Mouse (Mus musculus) midbrain, postnatal 0 days (tissue): ENCODE measurements around the gene Map1b. TPM values are rescaled to one million over a fixed set of nuclear protein-coding genes. Genes with fewer than 3 reads are reported as not detected.

ENCODE experiments used
- ATAC-seq: fragments of 200-750 bp; cut with Nextera tagmentation; 2 replicates; pipeline ENCODE4 v1.8.0; 2017; ENCODE audit warnings: moderate number of reproducible peaks, mild to moderate bottlenecking, moderate TSS enrichment, moderate library complexity; ENCODE audit not compliant: low FRiP score
- DNase-seq: peaks from one replicate; pipeline ENCODE4 v3.0.0-alpha.2; 2015; ENCODE audit warnings: low spot score
- H3K27ac ChIP-seq: fragments of 300-500 bp; sonication (generic); 2 replicates; pipeline ENCODE4 v1.5.1; 2014; ENCODE audit warnings: low read depth, mild to moderate bottlenecking, low read length, mixed read lengths
- H3K27me3 ChIP-seq: fragments of 300-500 bp; sonication (generic); 2 replicates; pipeline ENCODE4 v1.6.1; 2014; ENCODE audit warnings: low read length, control low read depth, mixed read lengths; ENCODE audit not compliant: insufficient read depth
- H3K36me3 ChIP-seq: fragments of 300-500 bp; sonication (generic); 2 replicates; pipeline ENCODE4 v1.6.1; 2014; ENCODE audit warnings: low read length, control low read depth, mixed read lengths; ENCODE audit not compliant: insufficient read depth
- H3K4me1 ChIP-seq: fragments of 300-500 bp; sonication (generic); 2 replicates; pipeline ENCODE4 v1.6.1; 2014; ENCODE audit warnings: mild to moderate bottlenecking, control low read depth, antibody characterized with exemption, low read length, mixed read lengths; ENCODE audit not compliant: insufficient read depth
- H3K4me2 ChIP-seq: fragments of 300-500 bp; sonication (generic); 2 replicates; pipeline ENCODE4 v1.6.1; 2014; ENCODE audit warnings: low read depth, mild to moderate bottlenecking, low read length, mixed read lengths; ENCODE audit not compliant: poor library complexity, severe bottlenecking
- H3K4me3 ChIP-seq: fragments of 300-500 bp; sonication (generic); 2 replicates; pipeline ENCODE4 v1.5.1; 2014; ENCODE audit warnings: low read depth, mild to moderate bottlenecking, low read length, moderate library complexity
- H3K9ac ChIP-seq: fragments of 300-500 bp; sonication (generic); replicated peaks from 2 replicates; pipeline ENCODE4 v1.6.1; 2014; ENCODE audit warnings: mild to moderate bottlenecking, low read length, moderate library complexity, mixed read lengths; ENCODE audit not compliant: poor library complexity, severe bottlenecking
- H3K9me3 ChIP-seq: fragments of 300-500 bp; sonication (generic); 2 replicates; pipeline ENCODE4 v1.6.1; 2016; ENCODE audit warnings: low read length, control low read depth
- CTCF ChIP-seq: IDR thresholded peaks from 2 replicates; pipeline ENCODE4 v1.5.1; 2016; ENCODE audit warnings: antibody characterized with exemption, mild to moderate bottlenecking
- WGBS: fragments of 180-500 bp; shearing (Covaris S2); extraction: QIAGEN DNeasy Blood & Tissue Kit; methylation state at CpG from one replicate; pipeline ENCODE4 v1.1.7; 2014; 5-methylcytosine and 5-hydroxymethylcytosine counted together
- polyA plus RNA-seq: library from polyadenylated mRNA; unstranded; fragments of >200 nt; fragmentation: Nextera tagmentation; extraction: Ambion mirVana; gene quantifications from 2 replicates; pipeline ENCODE4 v1.2.1, GENCODE M21; 2015
- total RNA-seq: library from RNA; depleted of rRNA; stranded (reverse); fragments of >200 nt; gene quantifications from 2 replicates; pipeline ENCODE4 v1.2.3, GENCODE M21; 2014

Map1b gene
- total and polyA plus RNA-seq, 2 experiments from 2014 or later = 913 to 2,125 TPM

- H3K9me3 ChIP-seq = no peaks in the 10 kb centered on the region
- no peak for TF ChIP-seq CTCF
- H3K4me1 ChIP-seq = peaks cover 7% of the 10 kb centered on the region; the same call in 1 of the 2 replicates
- no peak overlapping the region for H3K9ac ChIP-seq
- H3K4me3 ChIP-seq = no peak overlapping the region
- H3K27ac ChIP-seq = no peak overlapping the region
- ATAC-seq = no peak
- no peak overlapping the region for H3K4me2 ChIP-seq
- H3K27me3 ChIP-seq = no peaks in the 10 kb centered on the region
- H3K36me3 ChIP-seq = peaks cover 6% of the 10 kb centered on the region; the same call in 1 of the 2 replicates
- no peak for DNase-seq
Measured at GRCm38 (mm10) chr13:99483433-99483832, 32.9 kb downstream of the Map1b start.

- H3K9me3 ChIP-seq = no peaks in the 10 kb centered on the region
- ATAC-seq = peak; percentile 74
- H3K27me3 ChIP-seq = no peaks in the 10 kb centered on the region
- DNase-seq = peak; percentile 71
- no peak overlapping the region; the same call in 1 of the 2 replicates for H3K4me2 ChIP-seq
- peaks cover 3% of the 10 kb centered on the region; the same call in 1 of the 2 replicates for H3K36me3 ChIP-seq
- peak overlapping the region; percentile 51; the same call in 1 of the 2 replicates for H3K27ac ChIP-seq
- H3K4me1 ChIP-seq = peaks cover 16% of the 10 kb centered on the region
- 2% methylated on average over 6 of the region's 6 CpGs for WGBS
- no peak overlapping the region for H3K9ac ChIP-seq
- H3K4me3 ChIP-seq = no peak overlapping the region
- TF ChIP-seq CTCF = no peak
Measured at GRCm38 (mm10) chr13:99475488-99475887, 40.9 kb downstream of the Map1b start.

DNA sequence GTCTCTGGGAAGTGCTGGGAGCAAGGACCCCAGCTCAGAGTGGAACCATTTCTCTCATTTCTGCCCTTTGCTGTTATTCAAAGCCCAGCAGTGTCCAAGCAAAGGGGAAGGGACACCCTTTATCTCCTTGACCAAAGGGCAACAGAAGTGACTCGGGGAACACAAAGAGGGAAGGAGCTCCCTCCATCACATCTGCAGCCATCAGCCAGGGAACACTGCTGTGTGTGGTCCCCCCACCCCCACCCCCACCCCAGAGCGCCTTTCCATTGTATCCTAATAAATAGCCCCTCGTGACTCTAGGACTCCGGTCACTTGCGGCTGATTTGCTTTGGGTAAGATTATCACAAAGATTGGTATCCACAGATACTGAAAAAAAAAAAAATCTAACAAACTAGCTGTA, 41.3 kb downstream of the Map1b start:
- Histone ChIP-seq H3K27ac (peak overlapping the region; percentile 21; the same call in 1 of the 2 replicates), H3K4me2 (peak overlapping the region; percentile 0; the same call in 1 of the 2 replicates)

GRCm38 (mm10) chr13:99474108-99474507, 42.2 kb downstream of the Map1b start:
- H3K27ac ChIP-seq = no peak overlapping the region
- peaks cover 21% of the 10 kb centered on the region for H3K4me1 ChIP-seq
- no peak for TF ChIP-seq CTCF
- DNase-seq (peak; percentile 65), ATAC-seq (peak; percentile 50; the same call in 1 of the 2 replicates)
- no peaks in the 10 kb centered on the region; the same call in 1 of the 2 replicates for H3K36me3 ChIP-seq
- H3K27me3 ChIP-seq = no peaks in the 10 kb centered on the region
- no peak overlapping the region for H3K9ac ChIP-seq
- H3K9me3 ChIP-seq = no peaks in the 10 kb centered on the region
- H3K4me2 ChIP-seq = no peak overlapping the region
- no peak overlapping the region for H3K4me3 ChIP-seq
- 74% methylated on average over 7 of the region's 7 CpGs for WGBS

More for the DNA sequence above, 41.3 kb downstream of the Map1b start:
- WGBS = 3% methylated on average over 5 of the region's 5 CpGs
- Histone ChIP-seq H3K4me3 (no peak overlapping the region), H3K9me3 (no peaks in the 10 kb centered on the region), H3K9ac (no peak overlapping the region), H3K27me3 (no peaks in the 10 kb centered on the region), H3K36me3 (peaks cover 3% of the 10 kb centered on the region; the same call in 1 of the 2 replicates), H3K4me1 (peaks cover 20% of the 10 kb centered on the region)
- ATAC-seq (no peak), DNase-seq (no peak)
- no peak for TF ChIP-seq CTCF

DNA sequence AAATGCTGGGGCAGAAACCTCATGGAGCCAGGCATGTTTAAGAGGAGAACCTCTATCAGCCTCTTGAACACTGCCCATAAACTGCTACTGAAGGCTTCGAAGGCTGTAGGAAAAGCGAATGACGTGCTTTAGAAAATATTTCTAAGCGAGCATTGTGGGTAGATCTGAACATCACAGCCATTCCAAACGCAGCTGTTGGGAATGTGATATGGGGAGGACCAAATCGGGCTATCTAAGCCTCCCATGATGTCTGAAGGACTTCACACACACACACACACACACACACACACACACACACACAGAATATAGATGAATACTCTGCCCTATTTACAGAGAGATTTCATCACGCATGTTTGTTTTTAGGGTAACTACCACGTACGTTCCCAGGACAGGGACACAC, 44.3 kb downstream of the Map1b start:
- H3K4me1 ChIP-seq = peaks cover 21% of the 10 kb centered on the region
- TF ChIP-seq CTCF = no peak
- no peak overlapping the region for H3K4me3 ChIP-seq
- no peaks in the 10 kb centered on the region for H3K9me3 ChIP-seq
- no peak for DNase-seq
- H3K27ac ChIP-seq = no peak overlapping the region
- no peak overlapping the region for H3K4me2 ChIP-seq
- 92% methylated on average over 9 of the region's 9 CpGs for WGBS
- no peaks in the 10 kb centered on the region for H3K27me3 ChIP-seq
- H3K36me3 ChIP-seq = no peaks in the 10 kb centered on the region; the same call in 1 of the 2 replicates
- H3K9ac ChIP-seq = no peak overlapping the region
- ATAC-seq = no peak

DNA sequence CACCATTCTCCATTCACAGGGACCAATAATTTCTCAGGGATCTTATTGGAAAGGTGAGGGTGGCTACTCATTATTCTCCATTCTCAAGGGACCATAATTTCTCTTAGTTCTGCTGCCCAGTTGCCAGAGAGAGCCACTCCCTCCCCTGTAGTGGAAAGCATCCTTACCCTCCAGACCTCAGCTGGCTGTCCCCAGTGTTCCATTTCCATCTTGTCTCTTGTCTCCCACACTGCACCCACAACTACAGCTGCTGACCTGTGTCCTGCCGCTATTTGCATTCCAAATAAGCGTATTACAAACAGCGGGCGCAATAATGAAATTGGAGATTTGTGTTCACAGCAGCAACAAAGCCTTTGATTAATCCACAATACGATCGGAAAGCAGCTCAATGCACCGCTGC, 46.3 kb downstream of the Map1b start:
- TF ChIP-seq CTCF = no peak
- no peak overlapping the region for H3K4me3 ChIP-seq
- H3K27ac ChIP-seq = no peak overlapping the region
- no peak overlapping the region for H3K9ac ChIP-seq
- H3K4me1 ChIP-seq = peaks cover 12% of the 10 kb centered on the region; the same call in 1 of the 2 replicates
- 17% methylated on average over 7 of the region's 7 CpGs for WGBS
- no peaks in the 10 kb centered on the region for H3K9me3 ChIP-seq
- H3K27me3 ChIP-seq = no peaks in the 10 kb centered on the region
- no peak overlapping the region for H3K4me2 ChIP-seq
- H3K36me3 ChIP-seq = no peaks in the 10 kb centered on the region; the same call in 1 of the 2 replicates
- ATAC-seq (no peak), DNase-seq (no peak)
